Mouse (Mus musculus) adrenal gland, postnatal 25 days (tissue): ENCODE results near the gene Gm12216. TPM values are rescaled to one million over a fixed set of nuclear protein-coding genes. Genes with fewer than 3 reads are reported as not detected.

Experiments used
- DNase-seq: peaks from one replicate; pipeline ENCODE4 v3.0.0; 2021; ENCODE audit warnings: mixed read lengths
- total RNA-seq: library from RNA; stranded (reverse); gene quantifications from 2 replicates; pipeline ENCODE4 v1.2.3, GENCODE M21; 2021

Gene Gm12216
- total RNA-seq, 1 experiment from 2014 or later = 19.8 TPM

GRCm38 (mm10) chr11:53821230-53821944, 37.7 kb downstream of the Gm12216 start:
- DNase-seq = no peak

- DNase-seq = no peak
Observed at GRCm38 (mm10) chr11:53820516-53821170, 38.4 kb downstream of the Gm12216 start.

- no peak for DNase-seq
Observed at GRCm38 (mm10) chr11:53819511-53819910, 39.5 kb downstream of the Gm12216 start.

GRCm38 (mm10) chr11:53818794-53819193, 40.3 kb downstream of the Gm12216 start:
- no peak for DNase-seq

- no peak for DNase-seq
Observed at GRCm38 (mm10) chr11:53816841-53817375, 42.1 kb downstream of the Gm12216 start.

- no peak for DNase-seq
Observed at GRCm38 (mm10) chr11:53814810-53815209, 44.2 kb downstream of the Gm12216 start.

GRCm38 (mm10) chr11:53813001-53813868, 45.8 kb downstream of the Gm12216 start:
- peak; percentile 57 for DNase-seq

- no peak for DNase-seq
Observed at GRCm38 (mm10) chr11:53811312-53811711, 47.7 kb downstream of the Gm12216 start.

GRCm38 (mm10) chr11:53810749-53811148, 48.3 kb downstream of the Gm12216 start:
- DNase-seq = no peak

GRCm38 (mm10) chr11:53810156-53810555, 48.9 kb downstream of the Gm12216 start:
- no peak for DNase-seq

- DNase-seq = no peak
Observed at GRCm38 (mm10) chr11:53809354-53809753, 49.7 kb downstream of the Gm12216 start.

GRCm38 (mm10) chr11:53805786-53806185, 53.3 kb downstream of the Gm12216 start:
- DNase-seq = no peak

GRCm38 (mm10) chr11:53804569-53805344, 54.3 kb downstream of the Gm12216 start:
- DNase-seq = no peak

- no peak for DNase-seq
Observed at GRCm38 (mm10) chr11:53803494-53803893, 55.6 kb downstream of the Gm12216 start.

- no peak for DNase-seq
Observed at GRCm38 (mm10) chr11:53803093-53803492, 56.0 kb downstream of the Gm12216 start.

- no peak for DNase-seq
Observed at GRCm38 (mm10) chr11:53800975-53801374, 58.1 kb downstream of the Gm12216 start.

GRCm38 (mm10) chr11:53800036-53800435, 59.0 kb downstream of the Gm12216 start:
- DNase-seq = no peak

- DNase-seq = no peak
Observed at GRCm38 (mm10) chr11:53798041-53798711, 60.9 kb downstream of the Gm12216 start.

- no peak for DNase-seq
Observed at GRCm38 (mm10) chr11:53797386-53797920, 61.6 kb downstream of the Gm12216 start.

- peak; percentile 72 for DNase-seq
Observed at GRCm38 (mm10) chr11:53796409-53797151, 62.5 kb downstream of the Gm12216 start.
